In genomic region chrX:103477507-103477906, GRCm38 (mm10) we compare ENCODE assay signal across 9 mouse cellular contexts. TPM values are rescaled to one million over a fixed set of nuclear protein-coding genes. Genes with fewer than 3 reads are reported as not detected.
DNase-seq lines count a peak whose midpoint lies in the region; ATAC-seq lines count a peak whose summit lies in the region.
"Had no signal": no experiment of that assay in that cellular context is flagged by ENCODE, and none has a peak within 500 bp of the region (broad histone marks: within the 10 kb centered on the region; RNA-seq: fewer than 3 reads in every experiment).

No protein-coding gene starts in this region.

- no peak overlapping the region for H3K4me2 ChIP-seq in heart, embryonic 12.5 days
- H3K4me2 ChIP-seq in forebrain, embryonic 13.5 days: no peak overlapping the region
- no peak overlapping the region for H3K4me2 ChIP-seq in hindbrain, embryonic 11.5 days (replicated peaks; ENCODE audit: low read depth, low read length)

- H3K4me3 ChIP-seq in heart, embryonic 12.5 days: no peak overlapping the region
- no peak overlapping the region for H3K4me3 ChIP-seq in forebrain, embryonic 13.5 days
- no peak overlapping the region for H3K4me3 ChIP-seq in hindbrain, embryonic 11.5 days (ENCODE audit: low read depth, low read length)

- H3K9me3 ChIP-seq in heart, embryonic 12.5 days (replicated peaks): no peaks in the 10 kb centered on the region
- H3K9me3 ChIP-seq in forebrain, embryonic 13.5 days (replicated peaks): no peaks in the 10 kb centered on the region
- no peaks in the 10 kb centered on the region for H3K9me3 ChIP-seq in hindbrain, embryonic 11.5 days (ENCODE audit: control insufficient read depth, low read length)

- no peak overlapping the region for H3K27ac ChIP-seq in heart, embryonic 12.5 days (ENCODE audit: poor library complexity, severe bottlenecking)
- H3K27ac ChIP-seq in forebrain, embryonic 13.5 days: no peak overlapping the region
- no peak overlapping the region for H3K27ac ChIP-seq in hindbrain, embryonic 11.5 days (ENCODE audit: low read depth, low read length)

- DNase-seq in heart, adult 18-20 months: peak; percentile 30 to 80
- peak; percentile 67 for DNase-seq in c-Kit-positive CD71-positive TER-119-negative erythroid progenitor cells, embryonic 14.5 days (ENCODE audit: low read depth)
- peak; percentile 75 for DNase-seq in hindbrain, embryonic 11.5 days (ENCODE audit: low spot score)
- peak; percentile 46 to 48 for DNase-seq in left cerebral cortex, postnatal 14 days (ENCODE audit: low spot score in 2 of 2)
- DNase-seq in right cerebral cortex, postnatal 4 days: peak; percentile 22

- H3K4me1 ChIP-seq in heart, embryonic 12.5 days (replicated peaks): no peaks in the 10 kb centered on the region
- H3K4me1 ChIP-seq in forebrain, embryonic 13.5 days: no peaks in the 10 kb centered on the region
- H3K4me1 ChIP-seq in hindbrain, embryonic 11.5 days (replicated peaks; ENCODE audit: control insufficient read depth, insufficient read depth, low read length): no peaks in the 10 kb centered on the region

- H3K27me3 ChIP-seq in heart, embryonic 12.5 days (replicated peaks): no peaks in the 10 kb centered on the region
- H3K27me3 ChIP-seq in forebrain, embryonic 13.5 days: no peaks in the 10 kb centered on the region
- no peaks in the 10 kb centered on the region for H3K27me3 ChIP-seq in hindbrain, embryonic 11.5 days (ENCODE audit: control insufficient read depth, insufficient read depth, low read length)

- WGBS in heart, embryonic 12.5 days: 17% methylated on average over 3 of the region's 3 CpGs
- 12% methylated on average over 3 of the region's 3 CpGs for WGBS in forebrain, embryonic 13.5 days
- WGBS in hindbrain, embryonic 11.5 days: 18% methylated on average over 3 of the region's 3 CpGs

- ATAC-seq in heart, embryonic 12.5 days (ENCODE audit: insufficient number of reproducible peaks, low FRiP score): no peak
- ATAC-seq in forebrain, embryonic 13.5 days: peak; percentile 70
- ATAC-seq in hindbrain, embryonic 11.5 days (ENCODE audit: low FRiP score): peak; percentile 71
- ATAC-seq in megakaryocyte-erythroid progenitor cell, adult 5-6 weeks (replicated peaks; ENCODE audit: low FRiP score, low TSS enrichment, poor library complexity, severe bottlenecking): peak; percentile 97

- intact Hi-C loops in left cerebral cortex, postnatal 14 days (cut with DNase I): no loop called here

- H3K9ac ChIP-seq in heart, embryonic 12.5 days: no peak overlapping the region
- H3K9ac ChIP-seq in forebrain, embryonic 13.5 days: no peak overlapping the region
- H3K9ac ChIP-seq in hindbrain, embryonic 11.5 days (ENCODE audit: low read depth, low read length): no peak overlapping the region

- H3K36me3 ChIP-seq in heart, embryonic 12.5 days: no peaks in the 10 kb centered on the region
- H3K36me3 ChIP-seq in forebrain, embryonic 13.5 days (ENCODE audit: poor library complexity, severe bottlenecking): no peaks in the 10 kb centered on the region
- H3K36me3 ChIP-seq in hindbrain, embryonic 11.5 days (ENCODE audit: control insufficient read depth, insufficient read depth, low read length): no peaks in the 10 kb centered on the region

RNA-seq across cellular contexts. Expression of gene Gm26992, which starts 55.7 kb away (rescaled TPM):
- not detected for total RNA-seq in heart, adult 18-20 months (2021)
- not detected in 2 replicates for polyA plus RNA-seq in heart, embryonic 12.5 days (2016; fragmentation: Nextera tagmentation; extraction: Ambion mirVana)
- polyA plus RNA-seq in forebrain, embryonic 13.5 days (2015; fragmentation: Nextera tagmentation; extraction: Ambion mirVana): not detected in 2 replicates
- polyA plus RNA-seq in hindbrain, embryonic 11.5 days (2014; fragmentation: Nextera tagmentation; extraction: Ambion mirVana): not detected in 2 replicates
- total RNA-seq in left cerebral cortex, postnatal 14 days (2021): not detected
- total RNA-seq in megakaryocyte-erythroid progenitor cell, adult 5-6 weeks (2014; fragmentation: Nextera tagmentation): 0.61 TPM in 1 of 2 replicates, not detected in the other
- not detected in 2 replicates for total RNA-seq in megakaryocyte-erythroid progenitor cell, adult 5-6 weeks (2017)
- total RNA-seq: left cerebral cortex, postnatal 10 days had no signal

Comparison
In these comparisons a context has a peak if more than half of its experiments do, and no peak if none do; other contexts are left out.
1. DNase-seq: peak in every context shown above with its lines; median percentile 75 in hindbrain, embryonic 11.5 days; 67 in c-Kit-positive CD71-positive TER-119-negative erythroid progenitor cells, embryonic 14.5 days; 55 in heart, adult 18-20 months; 47 in left cerebral cortex, postnatal 14 days; 22 in right cerebral cortex, postnatal 4 days.